Mouse (Mus musculus) macrophage (primary cell): ENCODE data around the gene Gnat1. TPM values are rescaled to one million over a fixed set of nuclear protein-coding genes. Genes with fewer than 3 reads are reported as not detected.

Experiments used
- H3K27ac ChIP-seq: fragments of 350-480 bp; formaldehyde crosslinking; 2 replicates; pipeline ENCODE4 v1.9.0; 2021
- H3K36me3 ChIP-seq: fragments of 350-480 bp; formaldehyde crosslinking; 2 replicates; pipeline ENCODE4 v1.9.0; 2021; ENCODE audit errors: inconsistent target
- H3K4me3 ChIP-seq: fragments of 350-480 bp; formaldehyde crosslinking; 2 replicates; pipeline ENCODE4 v1.9.0; 2021; ENCODE audit errors: inconsistent target
- H3K79me2 ChIP-seq: fragments of 350-480 bp; formaldehyde crosslinking; 2 replicates; pipeline ENCODE4 v1.9.0; 2021; ENCODE audit errors: inconsistent target
- WGBS: methylation state at CpG from one replicate; pipeline ENCODE4 v1.1.7; 2026; ENCODE audit warnings: inconsistent platforms; ENCODE audit not compliant: missing documents; 5-methylcytosine and 5-hydroxymethylcytosine counted together
- polyA plus RNA-seq: library from polyadenylated mRNA; stranded (reverse); fragments of 250-400 nt; gene quantifications from 3 replicates; pipeline ENCODE4 v1.2.4, GENCODE M21; 2018; ENCODE audit warnings: inconsistent platforms

Gnat1 gene
- polyA plus RNA-seq, 1 experiment from 2014 or later, result not detected

DNA sequence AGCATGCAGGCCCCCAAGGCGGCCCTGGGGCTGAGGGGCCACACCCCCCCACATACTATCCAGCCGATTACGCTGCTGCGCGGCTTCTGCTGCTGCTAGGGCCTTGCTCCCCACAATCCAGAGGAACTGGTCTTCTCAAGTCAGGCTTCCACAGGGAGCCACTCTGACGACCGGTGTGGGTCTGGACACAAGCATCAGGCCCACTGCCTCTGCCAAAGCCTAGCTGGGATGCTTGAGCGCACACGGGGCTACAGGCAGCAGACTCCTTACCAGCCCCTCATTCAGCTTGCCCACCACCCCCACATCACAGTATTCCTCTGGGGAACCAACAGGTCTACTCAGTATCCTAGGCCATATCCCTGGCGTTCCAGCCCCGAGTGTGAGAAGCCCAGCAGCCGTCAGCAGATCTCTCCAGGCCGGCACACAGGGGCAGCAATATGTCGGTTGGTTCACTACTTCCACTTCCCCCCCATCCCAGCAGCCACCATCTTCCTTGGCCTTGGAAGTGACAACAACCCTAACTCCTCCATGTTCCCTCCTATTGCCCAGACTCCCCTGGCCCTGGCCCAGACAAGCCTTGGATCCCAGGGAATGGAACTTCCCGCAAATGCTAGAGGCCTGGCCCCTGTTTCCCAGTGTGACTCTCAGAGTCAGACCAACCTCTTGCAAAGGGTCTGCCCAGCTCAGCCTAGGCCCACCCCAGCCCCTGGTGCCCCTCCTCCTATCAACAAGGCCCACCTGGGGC, 45.7 kb downstream of the Gnat1 start:
- Histone ChIP-seq H3K79me2 (peaks cover 62% of the 10 kb centered on the region), H3K4me3 (peak overlapping the region; percentile 99), H3K36me3 (no peaks in the 10 kb centered on the region), H3K27ac (peak overlapping the region; percentile 95)
- WGBS, result 2% methylated on average over 15 of the region's 15 CpGs

DNA sequence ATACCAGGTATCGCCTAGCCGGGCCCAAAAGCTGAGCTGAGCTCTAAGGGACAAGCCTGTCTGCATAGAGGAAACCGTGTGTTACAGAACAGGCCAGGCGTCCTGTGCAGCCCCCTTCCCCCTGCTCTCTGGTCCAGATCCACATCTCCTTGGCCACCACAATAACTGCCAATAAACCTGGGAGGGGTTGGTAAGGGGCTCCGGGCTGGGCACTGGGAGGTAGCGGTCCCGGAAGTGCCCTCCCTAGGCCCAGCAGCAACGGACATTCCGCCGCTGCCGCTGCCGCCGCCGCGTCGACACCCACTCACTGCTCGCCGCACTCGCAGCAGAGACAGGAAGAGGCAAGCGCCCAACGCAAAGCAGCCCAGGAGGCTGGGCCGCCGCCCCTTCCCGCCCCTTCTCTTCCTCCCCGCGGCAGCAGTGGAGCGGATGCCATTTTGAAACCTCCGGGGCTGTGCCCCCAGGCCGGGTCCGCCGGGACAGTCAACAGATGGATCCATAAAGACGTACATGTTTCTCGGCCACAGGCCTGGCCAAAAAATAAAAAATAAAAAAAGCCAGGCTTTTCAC, 46.3 kb downstream of the Gnat1 start:
- H3K4me3 ChIP-seq, result peak overlapping the region; percentile 99
- peak overlapping the region; percentile 95 for H3K27ac ChIP-seq
- under 1% methylated on average over 33 of the region's 33 CpGs for WGBS

DNA sequence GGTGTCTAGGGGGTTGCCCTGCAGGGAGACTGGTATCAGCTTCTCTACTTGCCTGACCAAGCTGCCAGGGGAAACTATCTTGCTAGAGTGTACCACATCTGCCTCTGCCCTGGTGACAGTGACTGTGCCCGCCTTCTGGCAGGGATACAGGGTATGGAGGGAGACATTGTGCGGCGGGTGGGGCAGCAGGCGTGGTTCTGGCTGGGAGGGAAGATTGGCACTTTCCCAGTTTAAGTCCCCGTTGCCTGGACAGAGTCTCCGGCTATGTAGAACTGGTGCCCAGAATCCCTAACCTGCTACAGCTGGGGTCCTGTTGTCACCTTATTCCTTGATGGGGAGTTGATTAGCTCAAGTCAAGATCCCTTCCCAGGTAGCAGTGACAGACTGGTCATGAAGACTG, 47.0 kb downstream of the Gnat1 start:
- Histone ChIP-seq H3K36me3 (0 out of 2 replicates have a peak, but pooled peaks cover 7% of the 10 kb centered on the region), H3K27ac (peak overlapping the region; percentile 87), H3K79me2 (peaks cover 75% of the 10 kb centered on the region), H3K4me3 (peak overlapping the region; percentile 99)
- WGBS, result 60% methylated on average over 6 of the region's 6 CpGs

More for the DNA sequence above, 46.3 kb downstream of the Gnat1 start:
- no peaks in the 10 kb centered on the region for H3K36me3 ChIP-seq
- H3K79me2 ChIP-seq, result peaks cover 69% of the 10 kb centered on the region

GRCm38 (mm10) chr9:107631861-107632260, 47.7 kb downstream of the Gnat1 start:
- Histone ChIP-seq H3K79me2 (peaks cover 82% of the 10 kb centered on the region), H3K36me3 (0 out of 2 replicates have a peak, but pooled peaks cover 8% of the 10 kb centered on the region), H3K27ac (peak overlapping the region; percentile 87), H3K4me3 (peak overlapping the region; percentile 99)
- WGBS, result 93% methylated on average over 8 of the region's 8 CpGs

GRCm38 (mm10) chr9:107631311-107631826, 48.1 kb downstream of the Gnat1 start:
- H3K27ac ChIP-seq, result peak overlapping the region; percentile 87; the same call in 1 of the 2 replicates
- H3K79me2 ChIP-seq, result peaks cover 87% of the 10 kb centered on the region
- 0 out of 2 replicates have a peak, but pooled peaks cover 8% of the 10 kb centered on the region for H3K36me3 ChIP-seq
- no peak overlapping the region for H3K4me3 ChIP-seq
- 92% methylated on average over 8 of the region's 9 CpGs for WGBS

DNA sequence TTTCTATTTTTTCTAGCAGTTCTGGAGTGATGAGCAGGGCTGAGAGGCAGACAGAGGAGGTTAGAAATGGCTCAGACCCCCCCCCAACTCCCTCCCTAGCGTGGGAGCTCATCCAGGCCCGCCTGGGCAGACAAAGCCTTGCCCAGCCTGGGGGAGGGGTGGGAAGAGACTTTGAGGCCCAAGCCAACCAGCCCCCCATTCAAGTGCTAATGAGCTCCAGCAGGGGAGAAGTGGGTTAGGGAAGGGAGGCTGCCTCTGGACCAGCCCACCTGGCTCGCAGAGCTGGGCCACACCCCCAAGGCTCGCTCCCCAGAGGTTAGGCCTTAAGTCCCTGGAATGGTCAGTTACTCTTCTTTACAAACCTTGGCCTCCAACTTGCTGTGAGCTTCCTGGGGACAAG, 48.9 kb downstream of the Gnat1 start:
- H3K36me3 ChIP-seq, result 0 out of 2 replicates have a peak, but pooled peaks cover 8% of the 10 kb centered on the region
- WGBS, result 64% methylated on average over 4 of the region's 4 CpGs
- H3K27ac ChIP-seq, result peak overlapping the region; percentile 78; the same call in 1 of the 2 replicates
- no peak overlapping the region for H3K4me3 ChIP-seq
- peaks cover 95% of the 10 kb centered on the region for H3K79me2 ChIP-seq

GRCm38 (mm10) chr9:107629901-107630425, 49.5 kb downstream of the Gnat1 start:
- peak overlapping the region; percentile 78 for H3K27ac ChIP-seq
- H3K36me3 ChIP-seq, result 0 out of 2 replicates have a peak, but pooled peaks cover 8% of the 10 kb centered on the region
- WGBS, result 51% methylated on average over 14 of the region's 14 CpGs
- peak overlapping the region; percentile 28 for H3K4me3 ChIP-seq
- H3K79me2 ChIP-seq, result peaks cover 100% of the 10 kb centered on the region

DNA sequence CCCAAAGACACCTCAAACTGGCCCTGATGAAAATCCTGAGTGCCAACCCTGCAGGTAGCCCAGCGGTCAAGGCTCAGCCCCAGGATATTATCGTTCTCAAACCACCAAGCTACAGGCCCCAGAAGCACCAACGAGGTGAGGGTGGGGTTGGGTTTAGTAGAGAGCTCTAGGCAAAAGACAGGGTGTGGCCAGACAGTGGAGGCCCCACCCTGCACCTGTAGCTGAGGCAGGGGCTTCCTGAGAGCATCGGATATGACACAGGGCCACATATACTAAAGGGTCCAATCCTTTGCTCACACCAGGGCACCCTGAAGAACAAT, 50.1 kb downstream of the Gnat1 start:
- 4% methylated on average over 4 of the region's 4 CpGs for WGBS
- H3K79me2 ChIP-seq, result peaks cover 100% of the 10 kb centered on the region
- H3K4me3 ChIP-seq, result peak overlapping the region; percentile 28
- peak overlapping the region; percentile 78 for H3K27ac ChIP-seq
- 0 out of 2 replicates have a peak, but pooled peaks cover 8% of the 10 kb centered on the region for H3K36me3 ChIP-seq

DNA sequence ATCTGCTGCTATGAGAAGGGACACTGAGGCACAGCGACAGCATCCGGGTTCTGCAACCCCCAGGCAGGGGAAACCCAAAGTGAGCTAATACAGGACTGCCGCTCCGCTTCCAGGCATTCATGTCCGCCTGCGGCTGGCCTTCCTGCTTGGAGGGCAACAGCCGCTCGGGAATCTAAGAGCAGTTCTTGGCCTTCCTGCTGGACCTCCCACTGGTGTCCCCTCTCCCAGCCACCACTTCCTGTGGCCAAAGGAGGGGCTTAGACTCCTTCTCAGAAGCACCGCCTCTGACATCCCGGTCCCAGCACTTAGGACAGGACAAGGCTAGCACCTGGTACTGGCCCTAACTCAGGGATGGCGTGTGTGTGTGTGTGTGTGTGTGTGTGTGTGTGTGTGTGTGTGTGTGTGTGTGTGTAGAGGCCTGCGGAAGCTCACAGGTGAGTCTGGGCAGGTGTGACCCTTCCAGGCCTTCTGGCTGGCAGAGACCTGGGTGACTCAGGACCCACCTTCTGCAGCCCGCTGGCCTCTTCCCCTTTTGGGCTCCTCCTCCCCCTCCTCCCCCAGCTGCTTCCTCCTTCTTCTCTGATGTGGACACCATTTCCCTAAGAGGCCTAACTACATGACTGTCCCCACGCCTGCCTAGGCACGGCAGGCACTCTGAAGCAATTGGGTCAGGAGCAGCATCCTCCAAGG, 50.6 kb downstream of the Gnat1 start:
- H3K4me3 ChIP-seq, result peak overlapping the region; percentile 28
- 45% methylated on average over 13 of the region's 15 CpGs for WGBS
- peak overlapping the region; percentile 78 for H3K27ac ChIP-seq

DNA sequence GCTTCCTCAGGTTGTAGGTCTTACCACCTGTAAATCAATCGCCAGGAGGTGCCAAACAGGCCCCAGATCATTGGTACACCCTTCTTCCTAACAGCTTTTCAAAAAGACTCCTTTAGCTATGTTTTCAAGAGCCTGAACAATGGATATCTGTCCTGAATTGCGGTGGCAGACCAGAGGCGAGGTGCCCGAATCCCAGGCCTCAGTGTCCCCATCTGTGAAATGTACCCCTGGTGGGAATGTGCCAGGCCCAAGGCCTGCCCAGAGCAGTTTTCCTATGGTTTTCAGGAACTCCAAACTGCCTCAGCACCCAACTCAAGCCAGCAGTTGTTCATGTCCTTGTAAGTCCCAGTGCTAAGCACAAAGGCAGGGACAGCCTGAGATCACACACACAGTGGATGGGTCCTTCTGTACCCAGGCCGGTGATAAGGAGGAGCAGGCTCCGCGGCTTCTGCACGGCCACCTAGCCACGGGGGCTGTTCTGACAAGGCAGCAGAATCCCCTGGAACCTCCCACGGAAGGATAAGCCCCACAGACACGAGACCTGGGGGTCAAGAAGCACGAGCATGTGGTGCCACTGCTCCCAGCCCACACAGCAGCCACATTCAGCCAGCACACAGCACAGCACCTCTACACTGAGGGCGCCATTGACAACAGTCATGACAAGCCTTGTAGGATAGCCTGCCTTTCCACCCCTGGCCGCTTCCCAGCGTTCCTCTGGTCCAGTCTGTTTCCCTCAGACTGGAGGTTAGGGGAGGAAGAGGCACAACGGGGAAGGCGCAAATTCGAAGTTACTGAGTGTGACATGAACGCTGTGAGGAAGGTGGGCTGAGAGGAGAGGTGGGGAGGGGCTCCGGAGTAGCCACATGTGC, 51.9 kb downstream of the Gnat1 start:
- 65% methylated on average over 19 of the region's 20 CpGs for WGBS
- Histone ChIP-seq H3K79me2 (peaks cover 100% of the 10 kb centered on the region), H3K4me3 (no peak overlapping the region), H3K36me3 (peaks cover 8% of the 10 kb centered on the region; the same call in 1 of the 2 replicates), H3K27ac (peak overlapping the region; percentile 78)

More for the DNA sequence above, 50.6 kb downstream of the Gnat1 start:
- peaks cover 8% of the 10 kb centered on the region; the same call in 1 of the 2 replicates for H3K36me3 ChIP-seq
- peaks cover 100% of the 10 kb centered on the region for H3K79me2 ChIP-seq

DNA sequence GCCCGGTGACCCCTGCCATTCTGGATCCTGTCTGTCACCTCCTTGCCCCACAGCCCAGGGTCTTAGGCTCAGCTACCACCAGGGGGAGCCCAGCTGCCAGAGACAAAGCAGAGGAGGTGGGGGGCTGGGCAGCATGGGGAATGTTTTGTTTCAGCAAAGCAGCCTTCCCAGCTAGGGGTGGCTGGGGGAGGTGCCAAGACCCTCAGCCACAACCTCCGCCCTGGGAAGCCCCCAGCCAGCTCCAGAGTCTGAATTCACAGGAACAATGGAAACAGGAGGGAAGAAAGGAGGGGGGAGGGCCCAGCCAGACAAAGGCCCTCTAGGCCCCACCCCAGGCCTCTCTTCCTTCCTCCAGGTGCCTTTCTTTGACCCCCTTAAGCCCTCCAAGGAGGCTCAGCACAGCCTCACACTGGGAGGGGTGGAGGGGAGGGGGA, 52.7 kb downstream of the Gnat1 start:
- WGBS, result 5% methylated on average over 2 of the region's 2 CpGs
- H3K36me3 ChIP-seq, result peaks cover 8% of the 10 kb centered on the region; the same call in 1 of the 2 replicates
- peak overlapping the region; percentile 78 for H3K27ac ChIP-seq

DNA sequence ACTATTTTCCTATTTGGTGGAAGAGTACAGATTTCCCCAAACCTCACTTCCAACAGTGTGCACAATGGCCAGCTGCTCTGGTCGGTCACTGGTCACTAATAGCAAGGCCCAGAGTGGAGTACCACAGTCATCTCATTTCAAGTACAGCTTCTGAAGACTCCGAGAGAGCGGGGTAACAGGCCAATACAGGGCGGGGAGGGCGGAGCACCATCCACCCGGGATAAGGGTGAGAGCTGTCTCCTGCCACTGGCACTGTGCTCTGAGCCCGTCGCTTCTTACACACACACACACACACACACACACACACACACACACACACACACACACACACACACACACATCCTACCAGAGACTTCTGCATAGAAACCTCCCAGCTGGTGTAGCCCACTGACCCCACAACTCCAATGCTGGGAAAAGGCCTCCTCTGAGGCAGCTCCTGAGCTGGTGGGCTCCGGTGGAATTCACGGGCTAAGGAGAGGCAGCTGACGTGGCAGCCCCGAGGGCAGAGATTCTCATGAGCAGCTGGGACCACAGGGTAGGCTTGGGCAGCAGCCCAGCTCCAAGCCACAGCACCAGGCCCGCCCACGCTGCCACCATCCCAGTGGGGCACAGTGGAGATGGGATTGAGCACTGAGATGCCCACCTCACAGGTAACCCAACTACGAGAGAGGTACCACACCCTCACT, 53.2 kb downstream of the Gnat1 start:
- 36% methylated on average over 9 of the region's 15 CpGs for WGBS
- peaks cover 100% of the 10 kb centered on the region for H3K79me2 ChIP-seq
- H3K4me3 ChIP-seq, result no peak overlapping the region
- H3K27ac ChIP-seq, result peak overlapping the region; percentile 78
- H3K36me3 ChIP-seq, result peaks cover 9% of the 10 kb centered on the region; the same call in 1 of the 2 replicates

More for the DNA sequence above, 52.7 kb downstream of the Gnat1 start:
- H3K79me2 ChIP-seq, result peaks cover 100% of the 10 kb centered on the region
- H3K4me3 ChIP-seq, result no peak overlapping the region
